Mouse (Mus musculus) splenic B cell, adult 2 months (primary cell): ENCODE measurements around the gene C77080.
A peak's percentile ranks its signal among the peaks of the same experiment; 100 is the strongest.
"Not testable (repeated sequence)": the region's sequence is repeated elsewhere in the genome, so short reads cannot be mapped to it uniquely, and the experiment has no call there.

Experiments used
- DNase-seq: peaks from one replicate; pipeline ENCODE4 v3.0.0-alpha.2; 2011; ENCODE audit warnings: low read depth, low spot score
- H3K27me3 ChIP-seq: 2 replicates; pipeline ENCODE4 v1.6.1; 2012; ENCODE audit warnings: mild to moderate bottlenecking, low read length, moderate library complexity, mixed read lengths; ENCODE audit not compliant: control insufficient read depth, poor library complexity, insufficient read depth, severe bottlenecking
- H3K36me3 ChIP-seq: 2 replicates; pipeline ENCODE4 v1.6.1; 2012; ENCODE audit warnings: mild to moderate bottlenecking, low read length, moderate library complexity, mixed read lengths; ENCODE audit not compliant: control insufficient read depth, poor library complexity, insufficient read depth, severe bottlenecking

The C77080 gene

GRCm38 (mm10) chr4:129222019-129222925 lies 38.9 kb downstream of the C77080 start:
- H3K27me3 ChIP-seq: no peaks in the 10 kb centered on the region
- H3K36me3 ChIP-seq: 0 out of 2 replicates have a peak, but pooled peaks cover 4% of the 10 kb centered on the region
- DNase-seq: no peak

GRCm38 (mm10) chr4:129221097-129222010 lies 39.9 kb downstream of the C77080 start:
- DNase-seq: no peak

GRCm38 (mm10) chr4:129220376-129221089 lies 40.7 kb downstream of the C77080 start:
- Histone ChIP-seq H3K36me3 (peaks cover 5% of the 10 kb centered on the region; the same call in 1 of the 2 replicates), H3K27me3 (no peaks in the 10 kb centered on the region)
- no peak for DNase-seq

More at GRCm38 (mm10) chr4:129221097-129222010, 39.9 kb downstream of the C77080 start:
- Histone ChIP-seq H3K27me3 (no peaks in the 10 kb centered on the region), H3K36me3 (peaks cover 5% of the 10 kb centered on the region; the same call in 1 of the 2 replicates)

GRCm38 (mm10) chr4:129219198-129219597 lies 42.0 kb downstream of the C77080 start:
- H3K27me3 ChIP-seq: no peaks in the 10 kb centered on the region
- DNase-seq: no peak
- H3K36me3 ChIP-seq: peaks cover 6% of the 10 kb centered on the region

DNA sequence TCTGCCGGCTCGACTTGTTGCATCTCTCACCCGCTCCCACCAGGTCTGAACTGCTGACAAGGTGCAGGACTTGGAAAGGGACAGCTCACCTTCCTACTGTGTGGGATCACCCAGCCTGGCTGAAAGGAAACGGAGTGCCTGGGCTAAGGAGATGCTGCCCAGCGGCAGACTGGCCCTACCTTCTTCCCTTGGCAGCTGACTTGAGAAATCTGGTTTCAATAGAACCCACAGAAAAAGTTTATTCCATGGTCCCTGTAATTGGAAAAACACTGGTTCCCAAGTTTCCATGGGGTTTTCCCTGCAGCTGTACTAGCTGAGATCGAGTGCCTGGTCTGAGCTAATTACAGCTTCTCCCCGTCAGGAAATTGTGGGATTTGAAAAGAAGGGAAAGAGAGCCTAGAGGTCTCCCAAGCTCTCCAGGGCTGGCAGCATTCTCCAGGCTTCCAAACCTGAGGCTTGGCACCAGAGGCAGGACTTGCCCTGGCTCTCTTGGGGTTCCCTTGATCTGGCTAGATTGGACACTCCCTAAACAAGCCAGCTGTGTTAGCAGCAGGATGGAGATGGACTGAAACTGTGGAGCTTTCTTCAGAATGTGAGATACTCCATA lies 42.5 kb downstream of the C77080 start:
- no peak for DNase-seq

DNA sequence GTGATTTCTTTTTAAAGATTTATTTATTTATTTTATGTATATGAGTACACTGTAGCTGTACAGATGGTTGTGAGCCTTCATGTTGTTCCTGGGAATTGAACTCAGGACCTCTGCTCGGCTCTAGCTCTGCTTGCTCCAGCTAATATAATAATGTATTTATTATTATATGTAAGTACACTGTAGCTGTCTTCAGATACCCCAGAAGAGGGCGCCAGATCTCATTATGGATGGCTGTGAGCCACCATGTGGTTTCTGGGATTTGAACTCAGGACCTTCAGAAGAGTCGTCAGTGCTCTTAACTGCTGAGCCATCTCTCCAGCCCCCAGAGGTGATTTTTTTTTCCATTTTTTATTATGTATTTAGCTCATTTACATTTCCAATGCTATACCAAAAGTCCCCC lies 48.7 kb downstream of the C77080 start:
- H3K27me3 ChIP-seq, H3K36me3 ChIP-seq: not testable (repeated sequence)
- DNase-seq: peak; percentile 31

More for the DNA sequence above, 42.5 kb downstream of the C77080 start:
- peaks cover 9% of the 10 kb centered on the region for H3K36me3 ChIP-seq
- no peaks in the 10 kb centered on the region for H3K27me3 ChIP-seq

GRCm38 (mm10) chr4:129211461-129211860 lies 49.7 kb downstream of the C77080 start:
- Histone ChIP-seq H3K27me3 (no peaks in the 10 kb centered on the region), H3K36me3 (peaks cover 7% of the 10 kb centered on the region)
- no peak for DNase-seq

GRCm38 (mm10) chr4:129209504-129209903 lies 51.7 kb downstream of the C77080 start:
- DNase-seq: peak; percentile 29
- Histone ChIP-seq H3K27me3 (no peaks in the 10 kb centered on the region), H3K36me3 (peaks cover 10% of the 10 kb centered on the region)

GRCm38 (mm10) chr4:129206792-129207191 lies 54.4 kb downstream of the C77080 start:
- H3K27me3 ChIP-seq: no peaks in the 10 kb centered on the region
- DNase-seq: no peak
- peaks cover 7% of the 10 kb centered on the region for H3K36me3 ChIP-seq

GRCm38 (mm10) chr4:129204655-129205054 lies 56.5 kb downstream of the C77080 start:
- DNase-seq: no peak
- H3K36me3 ChIP-seq: peaks cover 7% of the 10 kb centered on the region
- no peaks in the 10 kb centered on the region for H3K27me3 ChIP-seq

DNA sequence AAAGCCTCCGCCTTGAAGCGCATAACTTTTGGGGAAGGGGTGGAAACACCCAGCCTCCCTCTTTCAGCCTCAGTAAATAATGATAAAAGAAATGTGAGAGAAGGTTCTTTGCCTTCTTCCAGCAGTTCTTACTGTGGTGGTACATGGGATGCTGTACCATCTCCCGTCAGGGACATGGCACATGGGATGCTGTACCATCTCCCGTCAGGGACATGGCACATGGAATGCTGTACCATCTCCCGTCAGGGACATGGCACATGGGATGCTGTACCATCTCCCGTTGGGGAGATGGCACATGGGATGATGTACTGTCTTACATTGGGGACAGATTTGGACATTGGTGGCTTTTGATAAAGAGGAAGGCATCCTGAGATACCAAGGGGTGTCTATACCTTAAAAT lies 63.7 kb downstream of the C77080 start:
- no peak for DNase-seq
- Histone ChIP-seq H3K36me3 (no peaks in the 10 kb centered on the region; the same call in 1 of the 2 replicates), H3K27me3 (no peaks in the 10 kb centered on the region)

GRCm38 (mm10) chr4:129194280-129194679 lies 66.9 kb downstream of the C77080 start:
- DNase-seq: no peak
- Histone ChIP-seq H3K27me3 (no peaks in the 10 kb centered on the region), H3K36me3 (no peaks in the 10 kb centered on the region; the same call in 1 of the 2 replicates)

- H3K36me3 ChIP-seq: no peaks in the 10 kb centered on the region
- no peak for DNase-seq
Observed at GRCm38 (mm10) chr4:129191691-129192090, 69.5 kb downstream of the C77080 start.

DNA sequence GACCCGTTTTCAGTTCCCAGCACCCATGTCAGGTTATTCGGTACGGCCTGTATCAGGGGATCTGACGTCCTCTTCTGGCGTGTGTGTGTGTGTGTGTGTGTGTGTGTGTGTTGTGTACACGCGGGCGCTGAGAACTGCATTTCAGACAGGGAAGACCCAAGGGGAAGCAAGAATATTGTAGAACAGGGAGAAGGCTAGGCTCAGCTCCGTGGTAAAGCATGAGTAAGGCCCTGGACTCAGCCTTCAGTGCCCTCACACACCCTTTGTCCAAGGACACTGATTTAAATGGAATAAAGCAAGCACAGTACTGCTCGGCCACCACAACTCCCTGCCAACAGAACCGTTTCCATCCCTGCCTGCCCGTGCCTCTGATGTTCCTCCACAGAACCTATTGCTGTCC lies 70.7 kb downstream of the C77080 start:
- DNase-seq: peak; percentile 25
- Histone ChIP-seq H3K36me3 (no peaks in the 10 kb centered on the region), H3K27me3 (no peaks in the 10 kb centered on the region)

More at GRCm38 (mm10) chr4:129191691-129192090, 69.5 kb downstream of the C77080 start:
- no peaks in the 10 kb centered on the region for H3K27me3 ChIP-seq
